Mouse (Mus musculus): ENCODE data around the gene Fam222b. TPM values are rescaled to one million over a fixed set of nuclear protein-coding genes. Genes with fewer than 3 reads are reported as not detected.

Gene Fam222b
- polyA plus RNA-seq, 1 experiment: 21.6 TPM

GRCm38 (mm10) chr11:78174506-78174905 lies 80.0 kb downstream of the Fam222b start:
- peaks cover 3% of the 10 kb centered on the region; the same call in 1 of the 2 replicates for H3K4me1 ChIP-seq (ENCODE audit: control insufficient read depth, insufficient read depth, low read length)
- TF ChIP-seq POLR2A (IDR thresholded peaks at IDR 0.05; ENCODE audit: borderline replicate concordance, extremely low read depth, low read depth, low read length) (no peak), CTCF (IDR thresholded peaks at IDR 0.05; ENCODE audit: insufficient read depth, low read length) (no peak)
- WGBS: 82% methylated on average over 3 of the region's 3 CpGs
- no peak for DNase-seq
- H3K4me3 ChIP-seq (replicated peaks; ENCODE audit: extremely low read depth, low read depth, low read length): no peak overlapping the region

DNA sequence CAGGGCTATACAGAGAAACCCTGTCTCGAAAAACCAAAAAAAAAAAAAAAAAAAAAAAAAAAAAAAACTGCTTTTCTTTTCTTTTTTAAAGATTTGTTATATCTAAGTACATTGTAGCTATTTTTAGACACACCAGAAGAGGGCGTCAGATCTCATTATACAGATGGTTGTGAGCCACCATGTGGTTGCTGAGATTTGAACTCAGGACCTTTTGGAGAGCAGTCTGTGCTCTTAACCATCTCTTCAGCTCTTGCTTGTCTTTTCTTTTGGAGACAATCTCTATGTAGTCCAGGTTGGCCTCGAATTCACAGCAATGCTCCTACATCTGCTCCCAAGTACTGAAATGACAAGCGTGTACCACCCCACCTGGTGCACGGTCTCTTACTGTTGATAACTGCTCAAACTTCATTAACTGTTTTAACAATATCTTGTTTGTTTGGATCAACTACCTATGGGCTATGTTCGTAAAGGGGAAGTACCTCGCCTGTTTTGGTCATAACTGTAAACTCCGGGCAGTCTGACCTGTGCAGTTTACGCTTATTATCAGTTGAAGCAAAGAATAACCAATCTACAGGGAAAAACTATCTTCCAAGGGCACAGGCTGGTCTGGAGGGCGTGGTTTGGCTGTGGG lies 81.4 kb downstream of the Fam222b start:
- peak overlapping the region; percentile 18 for H3K4me3 ChIP-seq (replicated peaks; ENCODE audit: extremely low read depth, low read depth, low read length)
- WGBS: 6% methylated on average over 10 of the region's 10 CpGs
- TF ChIP-seq POLR2A (IDR thresholded peaks at IDR 0.05; ENCODE audit: borderline replicate concordance, extremely low read depth, low read depth, low read length) (no peak), CTCF (IDR thresholded peaks at IDR 0.05; ENCODE audit: insufficient read depth, low read length) (no peak)
- DNase-seq: no peak
- H3K4me1 ChIP-seq (ENCODE audit: control insufficient read depth, insufficient read depth, low read length): peaks cover 3% of the 10 kb centered on the region; the same call in 1 of the 2 replicates

GRCm38 (mm10) chr11:78176402-78176862 lies 82.0 kb downstream of the Fam222b start, which contains the start of the genes Nek8 and Tlcd1:
Gene Nek8 (minus strand): TSS chr11:78176675.
Gene Tlcd1 (plus strand): TSS chr11:78176711.
- TF ChIP-seq POLR2A (IDR thresholded peaks at IDR 0.05; ENCODE audit: borderline replicate concordance, extremely low read depth, low read depth, low read length) (peak; percentile 50; the same call in 1 of the 2 replicates), CTCF (IDR thresholded peaks at IDR 0.05; ENCODE audit: insufficient read depth, low read length) (no peak)
- Histone ChIP-seq H3K4me3 (replicated peaks; ENCODE audit: extremely low read depth, low read depth, low read length) (peak within 1 kb of the TSS; percentile 96), H3K4me1 (ENCODE audit: control insufficient read depth, insufficient read depth, low read length) (peaks cover 3% of the 10 kb centered on the region; the same call in 1 of the 2 replicates)
- under 1% methylated on average over 32 of the region's 32 CpGs for WGBS
- peak; percentile 96 for DNase-seq

DNA sequence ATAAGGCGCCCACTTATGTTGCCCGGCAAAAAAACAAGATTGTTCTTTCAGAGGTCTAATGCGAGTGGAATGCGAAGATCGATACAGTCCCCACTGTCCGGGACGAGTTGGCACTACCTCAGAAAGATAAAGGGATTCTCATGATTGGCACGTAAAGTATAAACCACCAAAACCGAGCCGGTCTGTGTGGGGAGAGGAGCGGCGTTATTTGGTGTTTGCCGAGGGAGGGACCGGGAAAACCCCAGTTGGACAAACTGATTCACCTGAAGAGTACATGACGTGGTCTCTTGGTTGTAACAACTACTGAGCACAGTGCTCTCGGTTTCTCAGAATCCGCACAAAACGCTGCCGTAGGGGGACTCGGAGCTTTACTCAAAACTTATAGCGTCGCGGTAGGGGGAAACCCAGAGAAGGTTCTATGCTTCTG lies 82.5 kb downstream of the Fam222b start:
- under 1% methylated on average over 23 of the region's 23 CpGs for WGBS
- peaks cover 3% of the 10 kb centered on the region; the same call in 1 of the 2 replicates for H3K4me1 ChIP-seq (ENCODE audit: control insufficient read depth, insufficient read depth, low read length)
- DNase-seq: no peak
- TF ChIP-seq POLR2A (IDR thresholded peaks at IDR 0.05; ENCODE audit: borderline replicate concordance, extremely low read depth, low read depth, low read length) (no peak), CTCF (IDR thresholded peaks at IDR 0.05; ENCODE audit: insufficient read depth, low read length) (no peak)
- H3K4me3 ChIP-seq (replicated peaks; ENCODE audit: extremely low read depth, low read depth, low read length): peak overlapping the region; percentile 96

GRCm38 (mm10) chr11:78177437-78177836 lies 83.0 kb downstream of the Fam222b start:
- Histone ChIP-seq H3K4me1 (ENCODE audit: control insufficient read depth, insufficient read depth, low read length) (peaks cover 3% of the 10 kb centered on the region; the same call in 1 of the 2 replicates), H3K4me3 (replicated peaks; ENCODE audit: extremely low read depth, low read depth, low read length) (peak overlapping the region; percentile 29)
- no peak for DNase-seq
- 0% methylated on average over 10 of the region's 10 CpGs for WGBS
- no peak for TF ChIP-seq POLR2A (IDR thresholded peaks at IDR 0.05; ENCODE audit: borderline replicate concordance, extremely low read depth, low read depth, low read length)
- TF ChIP-seq CTCF (IDR thresholded peaks at IDR 0.05; ENCODE audit: insufficient read depth, low read length): no peak

DNA sequence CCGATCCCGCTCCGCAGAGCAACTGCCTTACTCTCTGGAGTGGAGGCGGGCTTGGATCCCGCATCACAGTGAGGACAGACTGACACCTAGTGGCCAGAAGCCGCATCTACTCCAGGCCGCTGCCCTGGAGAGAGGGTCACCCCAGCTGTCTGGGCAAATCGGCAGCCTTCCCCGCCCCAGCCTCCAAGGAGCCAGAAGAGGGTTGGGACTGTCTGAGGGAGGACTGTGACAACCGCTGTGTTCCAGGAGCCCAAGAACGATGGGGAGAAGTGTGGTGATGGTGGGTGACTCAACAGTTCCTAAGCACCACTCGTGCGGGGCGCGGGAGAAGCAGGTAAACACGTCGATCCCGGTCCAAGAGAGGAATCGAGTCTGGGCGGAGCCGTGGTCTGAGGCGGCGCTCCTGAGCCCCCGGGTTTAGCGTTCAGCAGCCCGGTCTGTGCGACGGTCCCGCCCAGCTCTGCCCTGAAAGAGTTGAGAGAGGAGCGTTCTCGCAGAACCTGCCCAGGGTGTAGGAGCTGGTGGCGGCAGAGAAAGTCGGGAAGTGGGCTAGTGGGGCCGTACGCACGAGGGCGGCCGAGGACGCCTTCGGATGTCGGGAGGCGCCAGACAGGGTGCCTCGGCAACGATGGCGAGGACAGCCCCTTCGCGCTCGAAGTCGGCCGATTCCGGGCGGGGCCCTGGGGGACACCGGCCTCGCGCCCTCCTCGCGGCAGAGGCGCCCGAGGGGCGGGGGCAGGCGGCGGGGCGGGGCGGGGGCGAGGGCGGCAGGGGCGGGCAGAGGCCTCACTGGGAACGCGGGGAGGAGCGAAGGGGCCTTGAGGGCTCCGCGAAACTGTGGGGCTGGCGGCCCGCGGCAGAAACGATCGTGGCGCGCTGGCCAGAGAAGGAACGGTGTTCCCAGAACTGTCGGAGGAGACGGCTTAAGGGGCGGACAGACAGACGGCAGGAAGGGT lies 83.7 kb downstream of the Fam222b start:
- peak overlapping the region; percentile 81 for H3K4me3 ChIP-seq (replicated peaks; ENCODE audit: extremely low read depth, low read depth, low read length)
- DNase-seq: peak; percentile 96
- H3K4me1 ChIP-seq (ENCODE audit: control insufficient read depth, insufficient read depth, low read length): peaks cover 3% of the 10 kb centered on the region; the same call in 1 of the 2 replicates
- WGBS: under 1% methylated on average over 81 of the region's 84 CpGs
- TF ChIP-seq POLR2A (IDR thresholded peaks at IDR 0.05; ENCODE audit: borderline replicate concordance, extremely low read depth, low read depth, low read length) (peak; percentile 58; the same call in 1 of the 2 replicates), CTCF (IDR thresholded peaks at IDR 0.05; ENCODE audit: insufficient read depth, low read length) (peak; percentile 89)

- 7% methylated on average over 29 of the region's 29 CpGs for WGBS
- peak overlapping the region; percentile 81 for H3K4me3 ChIP-seq (replicated peaks; ENCODE audit: extremely low read depth, low read depth, low read length)
- no peak for TF ChIP-seq CTCF (IDR thresholded peaks at IDR 0.05; ENCODE audit: insufficient read depth, low read length)
- no peak for TF ChIP-seq POLR2A (IDR thresholded peaks at IDR 0.05; ENCODE audit: borderline replicate concordance, extremely low read depth, low read depth, low read length)
These were observed 84.5 kb downstream of the Fam222b start for GRCm38 (mm10) chr11:78178859-78179437.

DNA sequence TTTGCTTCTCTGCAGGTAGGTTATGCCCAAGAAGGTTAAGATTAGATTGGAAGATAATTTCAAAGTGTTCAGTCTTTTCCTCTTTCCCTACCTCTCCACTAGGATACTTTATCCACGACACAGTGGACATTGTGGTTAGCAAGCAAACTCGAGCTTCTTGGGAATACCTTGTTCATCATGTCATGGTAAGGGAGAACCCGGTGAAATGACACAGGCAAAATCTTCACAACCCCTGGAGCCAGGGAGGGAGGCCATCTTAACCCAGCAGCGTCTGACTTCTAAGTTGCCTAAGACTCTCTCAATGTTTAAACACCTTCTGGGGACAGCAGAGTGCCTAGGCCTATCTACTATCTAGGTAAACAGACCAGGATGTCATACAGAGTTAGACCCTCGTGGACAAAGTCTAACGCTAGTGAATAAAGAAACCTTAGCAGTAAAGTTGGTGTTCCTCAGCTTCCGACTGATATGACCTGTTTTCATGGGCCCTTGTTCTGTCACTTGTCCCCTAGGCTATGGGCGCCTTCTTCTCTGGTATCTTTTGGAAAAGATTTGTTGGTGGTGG lies 85.1 kb downstream of the Fam222b start:
- no peak for DNase-seq
- 48% methylated on average over 8 of the region's 8 CpGs for WGBS
- Histone ChIP-seq H3K4me1 (ENCODE audit: control insufficient read depth, insufficient read depth, low read length) (peaks cover 3% of the 10 kb centered on the region; the same call in 1 of the 2 replicates), H3K4me3 (replicated peaks; ENCODE audit: extremely low read depth, low read depth, low read length) (no peak overlapping the region)
- TF ChIP-seq POLR2A (IDR thresholded peaks at IDR 0.05; ENCODE audit: borderline replicate concordance, extremely low read depth, low read depth, low read length) (no peak), CTCF (IDR thresholded peaks at IDR 0.05; ENCODE audit: insufficient read depth, low read length) (no peak)

More at GRCm38 (mm10) chr11:78178859-78179437, 84.5 kb downstream of the Fam222b start:
- peaks cover 3% of the 10 kb centered on the region; the same call in 1 of the 2 replicates for H3K4me1 ChIP-seq (ENCODE audit: control insufficient read depth, insufficient read depth, low read length)
- peak; percentile 55 for DNase-seq
